Mouse (Mus musculus) forebrain, postnatal 0 days (tissue): ENCODE measurements at regions not wholly inside any gene's neighbourhood (a gene's known extent, or its start where the extent isn't known, plus 50 kb on each side); places are given as distances from the start of the nearest gene placed in this dataset.

Source experiments
- ATAC-seq: fragments of 200-750 bp; cut with Nextera tagmentation; 2 replicates; pipeline ENCODE4 v1.8.0; 2017; ENCODE audit warnings: mild to moderate bottlenecking, moderate library complexity
- DNase-seq: peaks from one replicate; pipeline ENCODE4 v3.0.0-alpha.2; 2015
- H3K27ac ChIP-seq: fragments of 300-500 bp; sonication (generic); 2 replicates; pipeline ENCODE4 v1.5.1; 2014; ENCODE audit warnings: low read depth, mild to moderate bottlenecking, antibody characterized with exemption, low read length, moderate library complexity, mixed read lengths
- H3K27me3 ChIP-seq: fragments of 300-500 bp; sonication (generic); 2 replicates; pipeline ENCODE4 v1.6.1; 2014; ENCODE audit warnings: mild to moderate bottlenecking, low read length, mixed read lengths; ENCODE audit not compliant: insufficient read depth
- H3K36me3 ChIP-seq: fragments of 300-500 bp; sonication (generic); 2 replicates; pipeline ENCODE4 v1.6.1; 2014; ENCODE audit warnings: mild to moderate bottlenecking, moderate library complexity; ENCODE audit not compliant: insufficient read depth
- H3K4me1 ChIP-seq: fragments of 300-500 bp; sonication (generic); 2 replicates; pipeline ENCODE4 v1.6.1; 2014; ENCODE audit warnings: antibody characterized with exemption; ENCODE audit not compliant: insufficient read depth
- H3K4me2 ChIP-seq: fragments of 300-500 bp; sonication (generic); 2 replicates; pipeline ENCODE4 v1.6.1; 2014; ENCODE audit warnings: low read depth, mild to moderate bottlenecking, moderate library complexity
- H3K4me3 ChIP-seq: fragments of 300-500 bp; sonication (generic); 2 replicates; pipeline ENCODE4 v1.5.1; 2014; ENCODE audit warnings: low read depth, low read length, mixed read lengths
- H3K9ac ChIP-seq: fragments of 300-500 bp; sonication (generic); 2 replicates; pipeline ENCODE4 v1.6.1; 2014; ENCODE audit warnings: mild to moderate bottlenecking
- H3K9me3 ChIP-seq: fragments of 300-500 bp; sonication (generic); 2 replicates; pipeline ENCODE4 v1.6.1; 2016; ENCODE audit warnings: low read length
- CTCF ChIP-seq: sonication (generic); IDR thresholded peaks from 2 replicates; pipeline ENCODE4 v1.5.1; 2016; ENCODE audit warnings: antibody characterized with exemption, control low read depth, low read depth
- WGBS: fragments of 180-500 bp; shearing (Covaris S2); extraction: QIAGEN DNeasy Blood & Tissue Kit; methylation state at CpG from one replicate; pipeline ENCODE4 v1.1.7; 2014; 5-methylcytosine and 5-hydroxymethylcytosine counted together
- microRNA-seq, 2 experiments: library from miRNA; unstranded; fragments of <30 nt; microRNA quantifications; one replicate each; pipeline ENCODE4; 2016

GRCm38 (mm10) chr17:27261981-27262380 is 57.7 kb upstream of the Lemd2 start:
- ATAC-seq (no peak), DNase-seq (no peak)
- WGBS = 92% methylated on average over 9 of the region's 9 CpGs
- no peaks in the 10 kb centered on the region for H3K9me3 ChIP-seq
- H3K4me1 ChIP-seq = no peaks in the 10 kb centered on the region
- no peak overlapping the region for H3K27ac ChIP-seq
- no peak overlapping the region for H3K4me2 ChIP-seq
- no peak for TF ChIP-seq CTCF
- no peaks in the 10 kb centered on the region for H3K36me3 ChIP-seq
- H3K27me3 ChIP-seq = no peaks in the 10 kb centered on the region
- no peak overlapping the region for H3K4me3 ChIP-seq
- H3K9ac ChIP-seq = no peak overlapping the region

GRCm38 (mm10) chr17:27261251-27261650 is 57.0 kb upstream of the Lemd2 start:
- no peak overlapping the region for H3K4me2 ChIP-seq
- H3K27ac ChIP-seq = no peak overlapping the region
- H3K27me3 ChIP-seq = no peaks in the 10 kb centered on the region
- H3K4me1 ChIP-seq = no peaks in the 10 kb centered on the region
- ATAC-seq (no peak), DNase-seq (no peak)
- no peaks in the 10 kb centered on the region for H3K36me3 ChIP-seq
- no peak for TF ChIP-seq CTCF
- H3K9me3 ChIP-seq = no peaks in the 10 kb centered on the region
- no peak overlapping the region for H3K4me3 ChIP-seq
- H3K9ac ChIP-seq = no peak overlapping the region
- WGBS = 56% methylated on average over 2 of the region's 2 CpGs

- H3K4me3 ChIP-seq = no peak overlapping the region
- H3K4me1 ChIP-seq = no peaks in the 10 kb centered on the region
- H3K27ac ChIP-seq = no peak overlapping the region
- no peaks in the 10 kb centered on the region for H3K36me3 ChIP-seq
- no peak overlapping the region for H3K4me2 ChIP-seq
- 82% methylated on average over 9 of the region's 9 CpGs for WGBS
- H3K9me3 ChIP-seq = no peaks in the 10 kb centered on the region
- ATAC-seq = no peak
- no peaks in the 10 kb centered on the region for H3K27me3 ChIP-seq
- H3K9ac ChIP-seq = no peak overlapping the region
- no peak for DNase-seq
- no peak for TF ChIP-seq CTCF
Measured at GRCm38 (mm10) chr17:27260116-27260515, 55.8 kb upstream of the Lemd2 start.

GRCm38 (mm10) chr17:27257345-27257744 is 53.1 kb upstream of the Lemd2 start:
- no peaks in the 10 kb centered on the region for H3K27me3 ChIP-seq
- no peaks in the 10 kb centered on the region for H3K4me1 ChIP-seq
- H3K4me3 ChIP-seq = no peak overlapping the region
- H3K27ac ChIP-seq = no peak overlapping the region
- H3K9ac ChIP-seq = no peak overlapping the region
- no peak for ATAC-seq
- TF ChIP-seq CTCF = peak; percentile 64
- WGBS = 41% methylated on average over 7 of the region's 7 CpGs
- no peak overlapping the region for H3K4me2 ChIP-seq
- no peaks in the 10 kb centered on the region for H3K9me3 ChIP-seq
- peak; percentile 22 for DNase-seq
- no peaks in the 10 kb centered on the region for H3K36me3 ChIP-seq

GRCm38 (mm10) chr17:27255804-27256203 is 51.5 kb upstream of the Lemd2 start:
- TF ChIP-seq CTCF = no peak
- no peaks in the 10 kb centered on the region for H3K27me3 ChIP-seq
- H3K27ac ChIP-seq = no peak overlapping the region
- no peak overlapping the region for H3K9ac ChIP-seq
- DNase-seq (no peak), ATAC-seq (no peak)
- no peaks in the 10 kb centered on the region for H3K36me3 ChIP-seq
- no peak overlapping the region for H3K4me3 ChIP-seq
- WGBS = 92% methylated on average over 7 of the region's 7 CpGs
- no peaks in the 10 kb centered on the region for H3K9me3 ChIP-seq
- H3K4me2 ChIP-seq = no peak overlapping the region
- H3K4me1 ChIP-seq = no peaks in the 10 kb centered on the region

Small RNAs in the stretch of these regions (microRNA-seq; reads per million reads assigned to microRNA genes)
- gene Mir7214 (0 reads per million in 2 experiments), gene Mir7216 (0 reads per million in 2 experiments), gene Mir7217 (0 reads per million in 2 experiments), gene Mir7218 (0 reads per million in 2 experiments)
